Comparison of ENCODE assay signal across 8 mouse cellular contexts in genomic region chr11:86852534-86853054, GRCm38 (mm10). TPM values are rescaled to one million over a fixed set of nuclear protein-coding genes. Genes with fewer than 3 reads are reported as not detected.
A peak's percentile ranks its signal among the peaks of the same experiment; 100 is the strongest.
DNase-seq lines count a peak whose midpoint lies in the region; ATAC-seq and TF ChIP-seq lines count a peak whose summit lies in the region.
"Had no signal": no experiment of that assay in that cellular context is flagged by ENCODE, and none has a peak within 500 bp of the region (broad histone marks: within the 10 kb centered on the region; RNA-seq: fewer than 3 reads in every experiment).

No protein-coding gene starts in this region.

- 20% methylated on average over 13 of the region's 13 CpGs for WGBS in forebrain, embryonic 13.5 days

- H3K9ac ChIP-seq in forebrain, embryonic 13.5 days: no peak overlapping the region
- H3K9ac ChIP-seq: neural tube, embryonic 12.5 days had no signal

- ATAC-seq in forebrain, embryonic 13.5 days: peak; percentile 33; the same call in 1 of the 2 replicates
- no peak for ATAC-seq in inflammation-experienced regulatory T-cells, adult 6 months

- no peaks in the 10 kb centered on the region for H3K9me3 ChIP-seq in forebrain, embryonic 13.5 days (replicated peaks)
- H3K9me3 ChIP-seq: neural tube, embryonic 12.5 days had no signal

- intact Hi-C loops in left cerebral cortex, adult 2 months (cut with DNase I): loop anchor here (5.0 kb wide), 2 partner anchors 65 to 140 kb away; partner anchors contain the start of gene Ypel2
- intact Hi-C loops in left cerebral cortex, postnatal 10 days (cut with DNase I): no loop called here
- intact Hi-C loops in heart, postnatal 36 days (cut with DNase I): no loop called here

- H3K36me3 ChIP-seq in forebrain, embryonic 13.5 days (ENCODE audit: poor library complexity, severe bottlenecking): no peaks in the 10 kb centered on the region
- H3K36me3 ChIP-seq: neural tube, embryonic 12.5 days had no signal

- no peak overlapping the region; the same call in 1 of the 2 replicates for H3K4me3 ChIP-seq in left cerebral cortex, adult 2 months
- 0 out of 2 replicates have a peak overlapping the region, but pooled peaks have one; percentile 4 for H3K4me3 ChIP-seq in forebrain, embryonic 13.5 days
- H3K4me3 ChIP-seq: neural tube, embryonic 12.5 days had no signal

- TF ChIP-seq CTCF in left cerebral cortex, adult 2 months (IDR thresholded peaks at IDR 0.05): no peak

- H3K4me1 ChIP-seq in forebrain, embryonic 13.5 days: peaks cover 32% of the 10 kb centered on the region

- peak overlapping the region; percentile 45 for H3K4me2 ChIP-seq in forebrain, embryonic 13.5 days
- H3K4me2 ChIP-seq: neural tube, embryonic 12.5 days had no signal

- peak overlapping the region; percentile 75 for H3K27ac ChIP-seq in left cerebral cortex, adult 2 months
- peak overlapping the region; percentile 78 for H3K27ac ChIP-seq in forebrain, embryonic 13.5 days
- H3K27ac ChIP-seq: neural tube, embryonic 12.5 days had no signal

- DNase-seq in left cerebral cortex, adult 2 months (ENCODE audit: extremely low spot score in 1 of 2, low spot score in 2 of 2): no peak
- DNase-seq in left cerebral cortex, postnatal 10 days (ENCODE audit: extremely low spot score in 1 of 2, low spot score in 2 of 2): no peak
- peak; percentile 57 for DNase-seq in cerebellum, adult 8-10 months
- DNase-seq in lung, postnatal 4 days: peak; percentile 21 to 38
- DNase-seq in heart, postnatal 36 days: no peak

- no peaks in the 10 kb centered on the region for H3K27me3 ChIP-seq in forebrain, embryonic 13.5 days
- H3K27me3 ChIP-seq: neural tube, embryonic 12.5 days had no signal

RNA-seq across cellular contexts. Expression of gene Dhx40, which starts 45.0 kb away (rescaled TPM):
- 10 to 100 TPM; 17.3 to 19.3 TPM for total RNA-seq in left cerebral cortex, adult 2 months (2021)
- 10 to 100 TPM; 20.9 to 21.3 TPM for total RNA-seq in left cerebral cortex, postnatal 10 days (2021)
- polyA plus RNA-seq in forebrain, embryonic 13.5 days (2015; fragmentation: Nextera tagmentation; extraction: Ambion mirVana): 38.3 and 41.7 TPM in 2 replicates
- 10 to 100 TPM; 13.2 to 26.8 (median 14.3) TPM for polyA plus RNA-seq in inflammation-experienced regulatory T-cells, adult 6 months (2017; shearing (Covaris generic))
- total RNA-seq in heart, postnatal 36 days (2021): 10 to 100 TPM; 18.7 to 18.9 TPM

Comparison
In these comparisons a context has a peak if more than half of its experiments do, and no peak if none do; other contexts are left out.
1. DNase-seq: peak in cerebellum, adult 8-10 months (single experiment) and lung, postnatal 4 days (2 of 2); none in left cerebral cortex, adult 2 months (0 of 2), left cerebral cortex, postnatal 10 days (0 of 2) and heart, postnatal 36 days (0 of 2).